Mouse (Mus musculus): ENCODE measurements at regions not wholly inside any gene's neighbourhood (a gene's known extent, or its start where the extent isn't known, plus 50 kb on each side); places are given as distances from the start of the nearest gene placed in this dataset.

GRCm38 (mm10) chr12:9358872-9359271, 211.0 kb upstream of the Osr1 start:
- TF ChIP-seq PAX5 (IDR thresholded peaks at IDR 0.05; ENCODE audit: low read length) = no peak
- TF ChIP-seq SMC3 (IDR thresholded peaks at IDR 0.05; ENCODE audit: low read depth, low read length) = no peak
- no peak for TF ChIP-seq MAX (IDR thresholded peaks at IDR 0.05; ENCODE audit: low read length)
- TF ChIP-seq POLR2A (IDR thresholded peaks at IDR 0.05; ENCODE audit: low read depth, low read length) = no peak
- TF ChIP-seq TBP (conservative IDR thresholded peaks at IDR 0.05; ENCODE audit: low read depth, low read length) = no peak
- TF ChIP-seq USF2 (conservative IDR thresholded peaks at IDR 0.05; ENCODE audit: low read depth, low read length) = no peak
- no peak for TF ChIP-seq CTCF (conservative IDR thresholded peaks at IDR 0.05 in 1 of 2, IDR thresholded peaks at IDR 0.05 in 1 of 2; ENCODE audit: low read depth in 2 of 2, low read length in 2 of 2)
